ENCODE assay signal across 14 mouse cellular contexts in genomic region chr1:34139191-34139853, GRCm38 (mm10).
A peak's percentile ranks its signal among the peaks of the same experiment; 100 is the strongest.
DNase-seq lines count a peak whose midpoint lies in the region; ATAC-seq and TF ChIP-seq lines count a peak whose summit lies in the region.
"Had no signal": no experiment of that assay in that cellular context is flagged by ENCODE, and none has a peak within 500 bp of the region (broad histone marks: within the 10 kb centered on the region; RNA-seq: fewer than 3 reads in every experiment).

No protein-coding gene starts in this region.

- H3K9me3 ChIP-seq in forebrain, embryonic 12.5 days: no peaks in the 10 kb centered on the region
- H3K9me3 ChIP-seq in forebrain, embryonic 13.5 days (replicated peaks): no peaks in the 10 kb centered on the region
- H3K9me3 ChIP-seq in kidney, embryonic 15.5 days (replicated peaks): no peaks in the 10 kb centered on the region
- no peaks in the 10 kb centered on the region for H3K9me3 ChIP-seq in E14TG2a.4 (ENCODE audit: low read length)
- H3K9me3 ChIP-seq: midbrain, embryonic 12.5 days had no signal

- no peak overlapping the region for H3K4me2 ChIP-seq in forebrain, embryonic 12.5 days
- H3K4me2 ChIP-seq in forebrain, embryonic 13.5 days: no peak overlapping the region
- no peak overlapping the region for H3K4me2 ChIP-seq in kidney, embryonic 15.5 days
- H3K4me2 ChIP-seq: midbrain, embryonic 12.5 days had no signal

- H3K27me3 ChIP-seq in forebrain, embryonic 12.5 days: no peaks in the 10 kb centered on the region
- H3K27me3 ChIP-seq in forebrain, embryonic 13.5 days: no peaks in the 10 kb centered on the region
- H3K27me3 ChIP-seq in kidney, embryonic 15.5 days: no peaks in the 10 kb centered on the region
- no peaks in the 10 kb centered on the region for H3K27me3 ChIP-seq in E14TG2a.4 (ENCODE audit: insufficient read depth, low read length)
- no peaks in the 10 kb centered on the region for H3K27me3 ChIP-seq in Patski
- H3K27me3 ChIP-seq: midbrain, embryonic 12.5 days had no signal

- no peak overlapping the region for H3K27ac ChIP-seq in forebrain, embryonic 12.5 days
- no peak overlapping the region for H3K27ac ChIP-seq in forebrain, embryonic 13.5 days
- H3K27ac ChIP-seq in kidney, embryonic 15.5 days: peak overlapping the region; percentile 58; the same call in 1 of the 2 replicates
- H3K27ac ChIP-seq: liver, embryonic 14.5 days; midbrain, embryonic 12.5 days had no signal

- POLR2A ChIA-PET in Patski (lab: Charles Lee): interaction anchor here (0.9 to 1.3 kb wide), 2 partner anchors 9 to 11 kb away, joined by 3 to 4 read pairs; no protein-coding TSS in a partner anchor

- H3K36me3 ChIP-seq in forebrain, embryonic 12.5 days (replicated peaks): 0 out of 2 replicates have a peak, but pooled peaks cover 3% of the 10 kb centered on the region
- H3K36me3 ChIP-seq in forebrain, embryonic 13.5 days (ENCODE audit: poor library complexity, severe bottlenecking): no peaks in the 10 kb centered on the region
- H3K36me3 ChIP-seq in kidney, embryonic 15.5 days: no peaks in the 10 kb centered on the region
- peaks cover 33% of the 10 kb centered on the region for H3K36me3 ChIP-seq in E14TG2a.4 (ENCODE audit: insufficient read depth, low read length)
- H3K36me3 ChIP-seq: midbrain, embryonic 12.5 days had no signal

- CTCF ChIA-PET in Patski (lab: Charles Lee): interaction anchor here (0.7 to 1.6 kb wide), 7 partner anchors 10 to 48 kb away, joined by 3 to 8 read pairs (median 4); no protein-coding TSS in a partner anchor

- 0 out of 2 replicates have a peak, but pooled peaks have one; percentile 6 for ATAC-seq in forebrain, embryonic 12.5 days (ENCODE audit: low FRiP score)
- no peak for ATAC-seq in forebrain, embryonic 13.5 days
- no peak for ATAC-seq in kidney, embryonic 15.5 days (replicated peaks; ENCODE audit: low FRiP score)
- peak; percentile 38 for ATAC-seq in Patski
- ATAC-seq: CD4-positive, CD25-positive, alpha-beta regulatory T cell, adult 4 months had no signal

- no peak for DNase-seq in kidney, adult 8-10 months
- no peak for DNase-seq in Patski (ENCODE audit: low read depth, low spot score)
- no peak for DNase-seq in lung, postnatal 14 days
- DNase-seq in thymus, postnatal 10 days (ENCODE audit: low spot score in 2 of 2): no peak
- DNase-seq: heart, postnatal 10 days; right cerebral cortex, postnatal 14 days had no signal

- TF ChIP-seq CTCF in E14TG2a.4 (conservative IDR thresholded peaks at IDR 0.05; ENCODE audit: low read length) (no peak), Patski (IDR thresholded peaks at IDR 0.05) (no peak)

- 60% methylated on average over 13 of the region's 13 CpGs for WGBS in forebrain, embryonic 12.5 days
- WGBS in forebrain, embryonic 13.5 days: 58% methylated on average over 13 of the region's 13 CpGs
- WGBS in kidney, embryonic 15.5 days: 62% methylated on average over 13 of the region's 13 CpGs

- no peak overlapping the region for H3K9ac ChIP-seq in forebrain, embryonic 12.5 days
- no peak overlapping the region for H3K9ac ChIP-seq in forebrain, embryonic 13.5 days
- no peak overlapping the region for H3K9ac ChIP-seq in kidney, embryonic 15.5 days
- H3K9ac ChIP-seq: liver, embryonic 14.5 days; midbrain, embryonic 12.5 days had no signal

- H3K4me1 ChIP-seq in forebrain, embryonic 12.5 days: peaks cover 25% of the 10 kb centered on the region
- H3K4me1 ChIP-seq in forebrain, embryonic 13.5 days: peaks cover 27% of the 10 kb centered on the region
- peaks cover 48% of the 10 kb centered on the region for H3K4me1 ChIP-seq in kidney, embryonic 15.5 days
- peaks cover 67% of the 10 kb centered on the region for H3K4me1 ChIP-seq in E14TG2a.4 (replicated peaks; ENCODE audit: low read depth, low read length)

- H3K4me3 ChIP-seq in forebrain, embryonic 12.5 days (replicated peaks): no peak overlapping the region
- no peak overlapping the region for H3K4me3 ChIP-seq in forebrain, embryonic 13.5 days
- H3K4me3 ChIP-seq in kidney, embryonic 15.5 days (replicated peaks): no peak overlapping the region
- peak overlapping the region; percentile 61 for H3K4me3 ChIP-seq in E14TG2a.4 (replicated peaks; ENCODE audit: low read length)
- H3K4me3 ChIP-seq: erythroblast, embryonic 14.5 days; midbrain, embryonic 12.5 days had no signal

- in situ Hi-C loops in Patski (cut with MboI; ENCODE audit: low pct_unique_long_range_greater_than_20kb): no loop called here

Comparison
In these comparisons a context has a peak if more than half of its experiments do, and no peak if none do; other contexts are left out.
1. ATAC-seq: peak in forebrain, embryonic 12.5 days (single experiment) and Patski (single experiment); none in forebrain, embryonic 13.5 days (single experiment) and kidney, embryonic 15.5 days (single experiment).